Mouse (Mus musculus): ENCODE data around the gene Olfr729. TPM values are rescaled to one million over a fixed set of nuclear protein-coding genes. Genes with fewer than 3 reads are reported as not detected.

Gene Olfr729
- not detected in 2 replicates for polyA plus RNA-seq (2012; rRNA removed)

GRCm38 (mm10) chr14:50152810-50153209 is at the start of gene Olfr729:
TSS of gene Olfr729 (minus strand) at chr14:50152910.

GRCm38 (mm10) chr14:50188098-50188497 is 35.4 kb upstream of the Olfr729 start, which contains the start of gene Olfr730:
TSS of gene Olfr730 (minus strand) at chr14:50188198.

GRCm38 (mm10) chr14:50142580-50142979 is 10.1 kb downstream of the Olfr729 start, which contains the start of gene Olfr728:
TSS of gene Olfr728 (minus strand) at chr14:50142680.

GRCm38 (mm10) chr14:50122886-50123285 is 29.8 kb downstream of the Olfr729 start, which contains the start of gene Olfr727:
TSS of gene Olfr727 (plus strand) at chr14:50123186.

Other genes starting within 250 kb of the Olfr729 start
- not detected in 2 replicates for gene Olfr723, start 221.1 kb downstream of the Olfr729 start, polyA plus RNA-seq (2012; rRNA removed)
- gene Olfr724, start 189.6 kb downstream of the Olfr729 start, polyA plus RNA-seq (2012; rRNA removed): not detected in 2 replicates
- gene Olfr725, start 112.5 kb downstream of the Olfr729 start, polyA plus RNA-seq (2012; rRNA removed): not detected in 2 replicates
- not detected in 2 replicates for gene Olfr726, start 62.0 kb downstream of the Olfr729 start, polyA plus RNA-seq (2012; rRNA removed)
- not detected in 2 replicates for gene Olfr727, start 29.7 kb downstream of the Olfr729 start, polyA plus RNA-seq (2012; rRNA removed)
- not detected in 2 replicates for gene Olfr728, start 10.2 kb downstream of the Olfr729 start, polyA plus RNA-seq (2012; rRNA removed)
- not detected in 2 replicates for gene Olfr730, start 35.3 kb upstream of the Olfr729 start, polyA plus RNA-seq (2012; rRNA removed)
- not detected in 2 replicates for gene Olfr731, start 89.0 kb upstream of the Olfr729 start, polyA plus RNA-seq (2012; rRNA removed)
- gene Olfr732, start 131.3 kb upstream of the Olfr729 start, polyA plus RNA-seq (2012; rRNA removed): not detected in 2 replicates
- gene Olfr733, start 148.6 kb upstream of the Olfr729 start, polyA plus RNA-seq (2012; rRNA removed): not detected in 2 replicates
- gene Olfr734, start 173.9 kb upstream of the Olfr729 start, polyA plus RNA-seq (2012; rRNA removed): not detected in 2 replicates
- gene Olfr735, start 196.0 kb upstream of the Olfr729 start, polyA plus RNA-seq (2012; rRNA removed): not detected in 2 replicates
- gene Tlr11, start 205.0 kb upstream of the Olfr729 start, polyA plus RNA-seq (2012; rRNA removed): 0.14 and 0.21 TPM in 2 replicates
- not detected in 2 replicates for gene Olfr736, start 228.3 kb upstream of the Olfr729 start, polyA plus RNA-seq (2012; rRNA removed)